Mouse (Mus musculus) kidney, adult 18-20 months (tissue): ENCODE data around the gene Chrna5.
A peak's percentile ranks its signal among the peaks of the same experiment; 100 is the strongest.

Experiments used
- DNase-seq: peaks from one replicate; pipeline ENCODE4 v3.0.0; 2021

Chrna5 gene

DNA sequence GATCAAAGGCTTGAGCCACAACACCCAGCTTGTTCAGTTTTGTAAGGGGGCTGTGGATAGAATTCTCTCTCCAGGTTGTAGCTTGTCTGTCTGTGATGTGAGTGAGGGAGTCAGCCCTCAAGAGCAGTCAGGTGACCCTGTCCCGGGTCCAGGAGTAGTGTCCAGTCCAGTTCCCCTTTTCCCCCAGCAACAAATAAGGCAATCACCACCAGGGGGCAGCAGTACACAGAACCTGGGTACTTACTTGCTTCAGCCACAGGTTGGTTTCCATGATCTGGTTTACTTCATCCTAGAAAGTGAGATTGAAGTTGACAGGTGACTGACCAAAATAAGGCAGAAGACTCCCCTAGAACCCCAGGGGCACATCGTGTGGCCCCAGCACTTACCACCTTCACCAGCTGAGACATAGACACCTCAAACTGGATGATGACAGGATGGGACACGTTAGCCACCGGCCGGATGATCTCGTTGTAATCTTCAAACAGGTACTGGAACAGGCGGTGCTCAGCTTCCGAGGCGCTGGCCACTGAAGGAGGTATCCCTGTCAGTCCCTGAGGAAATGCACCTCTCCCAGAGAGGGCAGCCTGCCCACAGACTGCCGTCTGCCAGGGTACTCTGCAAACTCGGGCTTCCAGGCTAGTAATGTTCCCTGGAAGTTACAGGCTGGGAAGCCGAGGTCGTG lies 43.4 kb downstream of the Chrna5 start:
- DNase-seq = peak; percentile 82

DNA sequence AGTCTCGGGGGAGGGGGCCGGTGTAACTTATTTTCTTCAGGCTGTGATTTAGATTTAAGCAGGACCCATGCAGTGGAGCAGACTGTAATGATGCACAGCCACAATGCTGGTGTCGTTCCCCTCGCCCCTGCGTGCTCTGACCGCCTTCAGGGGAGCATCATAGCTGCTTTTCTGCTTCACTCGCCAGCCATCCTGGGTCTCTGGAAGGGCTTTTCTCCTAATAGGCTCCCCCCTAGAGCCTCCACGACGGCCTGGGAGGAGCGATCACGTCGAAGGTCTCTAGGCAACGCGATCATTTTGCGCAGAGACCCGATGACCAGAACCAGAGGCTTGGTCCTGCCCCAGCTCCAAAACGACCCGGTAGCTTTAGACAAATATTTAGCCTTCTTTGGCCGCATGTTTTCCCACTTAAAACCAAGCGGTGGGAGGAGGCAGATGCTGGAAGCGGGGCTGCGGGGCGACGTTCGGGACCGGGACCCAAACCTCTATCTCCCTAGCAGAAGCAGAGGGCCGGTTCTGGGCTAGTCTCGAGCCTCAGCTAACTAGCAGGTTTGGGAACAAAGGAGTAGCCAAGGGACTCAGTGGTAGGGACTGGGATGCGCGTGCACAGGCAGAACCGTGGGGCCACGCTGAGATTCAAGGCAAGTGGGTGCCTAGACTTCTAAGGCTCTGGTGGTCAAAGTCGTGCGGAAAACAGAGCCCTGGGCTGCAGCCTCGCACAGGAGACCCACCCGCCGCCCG lies 45.0 kb downstream of the Chrna5 start:
- no peak for DNase-seq

GRCm38 (mm10) chr9:55026275-55026663 lies 45.6 kb downstream of the Chrna5 start, which contains the start of gene Chrna3:
Chrna3 (minus strand) TSS chr9:55026562.
- no peak for DNase-seq

DNA sequence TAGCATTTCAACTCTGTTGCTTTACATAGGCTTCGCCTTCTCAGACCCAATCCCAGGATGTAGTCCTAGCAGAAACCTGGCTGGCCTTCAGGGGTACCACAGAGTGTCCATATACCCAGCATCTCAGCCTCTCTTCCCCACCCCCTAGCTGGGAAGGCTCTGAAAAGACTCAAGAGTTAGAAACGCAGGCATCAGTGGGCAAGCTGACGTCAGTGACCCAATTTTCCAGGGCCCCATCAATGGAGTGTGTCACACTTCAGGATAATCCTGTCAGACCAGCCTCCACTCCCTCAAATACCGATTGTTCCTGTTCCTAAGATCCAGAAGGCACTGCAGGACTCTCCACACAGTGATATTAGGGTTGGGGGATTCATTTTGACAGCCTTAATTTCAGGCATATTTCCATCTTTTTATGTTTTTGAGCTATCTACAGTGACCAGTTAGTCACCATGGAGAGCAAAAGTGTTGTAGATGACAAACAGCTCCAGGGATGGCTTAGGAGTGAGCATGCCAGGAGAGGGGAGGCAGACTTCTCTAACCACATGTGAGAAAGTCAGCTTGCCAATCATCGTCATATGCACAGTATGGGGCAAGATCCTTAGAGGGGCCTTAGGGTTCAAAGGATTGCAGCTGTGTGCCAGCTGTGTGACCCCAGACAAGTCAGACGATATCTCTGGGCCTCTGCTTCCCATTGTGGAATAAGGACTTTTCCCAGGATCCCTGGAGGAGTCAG lies 50.9 kb downstream of the Chrna5 start:
- no peak for DNase-seq

DNA sequence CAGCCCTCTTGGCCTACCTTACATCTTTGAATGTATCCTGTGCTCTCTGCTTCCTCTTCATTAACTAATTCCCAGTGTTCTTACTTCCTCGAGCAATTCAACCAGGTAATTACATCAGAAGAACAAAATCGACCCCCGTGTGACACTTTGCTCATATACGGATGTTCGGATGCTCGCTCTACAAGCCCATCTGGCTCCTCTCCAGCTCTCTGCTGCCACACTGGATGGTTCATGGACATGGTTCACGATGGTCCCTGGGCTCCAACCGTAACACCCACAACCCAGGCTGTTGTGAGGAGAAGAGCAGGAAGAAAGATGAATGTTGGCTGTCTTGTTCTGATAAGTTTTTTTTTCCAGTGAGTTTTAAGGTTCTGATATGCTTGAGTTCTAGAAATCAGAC lies 58.3 kb downstream of the Chrna5 start:
- no peak for DNase-seq

- no peak for DNase-seq
Measured at GRCm38 (mm10) chr9:55039983-55040382, 59.3 kb downstream of the Chrna5 start.

GRCm38 (mm10) chr9:55041389-55041788 lies 60.7 kb downstream of the Chrna5 start:
- no peak for DNase-seq

DNA sequence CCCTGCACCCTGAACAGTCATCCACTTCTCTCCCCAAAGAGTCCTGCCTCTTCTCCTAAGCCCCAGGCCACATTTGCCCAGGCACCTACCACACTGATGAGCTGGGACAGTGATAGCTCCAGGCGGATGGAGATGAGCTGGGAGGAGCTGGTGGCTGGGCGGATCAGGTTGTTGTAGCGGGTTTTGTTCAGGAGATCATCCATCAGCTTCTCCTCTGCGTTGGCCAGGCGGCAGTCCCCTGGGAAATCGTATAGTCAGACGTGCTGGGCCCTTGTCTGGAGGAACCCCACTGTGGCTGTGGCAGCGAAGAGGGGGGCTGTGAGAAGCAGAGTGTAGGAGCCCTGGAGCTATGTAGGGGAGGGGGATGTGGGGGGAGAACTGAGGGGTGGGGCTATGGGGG lies 63.0 kb downstream of the Chrna5 start:
- DNase-seq = no peak

- DNase-seq = no peak
Measured at GRCm38 (mm10) chr9:55045001-55045400, 64.3 kb downstream of the Chrna5 start.

DNA sequence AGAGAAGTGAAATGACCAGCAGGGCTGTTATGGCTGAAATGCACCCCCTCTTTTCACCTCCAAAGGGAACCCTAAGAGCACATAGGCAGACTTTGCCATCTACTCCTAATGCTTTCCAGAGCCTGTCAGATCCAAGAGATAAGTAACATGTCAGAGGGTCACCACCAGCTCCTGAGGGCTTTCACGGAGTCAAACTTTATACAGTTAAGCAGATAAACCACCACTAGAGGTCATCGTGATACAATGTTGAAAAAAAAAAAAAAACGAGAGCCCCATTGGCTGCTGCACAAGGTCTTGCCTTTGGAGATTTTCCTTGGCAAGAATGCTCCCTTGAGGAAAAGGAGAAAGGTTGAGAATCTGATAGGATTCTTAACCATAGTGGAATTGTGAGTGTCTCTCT lies 66.1 kb downstream of the Chrna5 start:
- no peak for DNase-seq

GRCm38 (mm10) chr9:55048211-55048880 lies 67.7 kb downstream of the Chrna5 start, which contains the start of gene Chrnb4:
Chrnb4 (minus strand) TSS chr9:55048779.
- DNase-seq = no peak

DNA sequence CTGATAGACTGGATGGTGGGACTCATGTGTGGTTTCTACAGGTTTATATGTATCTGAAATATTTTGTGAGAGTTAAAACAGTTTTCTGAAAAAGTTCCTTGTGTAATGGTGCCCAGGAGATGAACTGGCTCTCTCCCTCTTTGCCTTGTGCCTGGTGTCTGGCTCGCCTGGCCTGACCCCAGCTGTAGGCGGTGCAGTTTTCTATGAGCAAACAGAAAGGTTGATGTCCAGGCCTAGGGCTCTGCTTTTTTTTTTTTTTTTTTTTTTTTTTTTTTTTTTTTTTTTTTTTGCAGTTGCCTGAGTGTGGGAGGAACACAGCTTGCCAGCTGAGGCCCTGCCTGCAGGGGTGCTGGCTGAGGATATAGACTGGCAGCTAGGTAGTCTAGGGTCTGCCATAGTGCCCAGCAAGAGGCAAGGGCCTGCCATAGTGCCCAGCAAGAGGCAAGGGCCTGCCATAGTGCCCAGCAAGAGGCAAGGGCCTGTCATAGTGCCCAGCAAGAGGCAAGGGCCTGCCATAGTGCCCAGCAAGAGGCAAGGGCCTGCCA lies 74.8 kb downstream of the Chrna5 start:
- no peak for DNase-seq
